Mouse (Mus musculus): Measurements from ENCODE around the gene Ggct. TPM values are rescaled to one million over a fixed set of nuclear protein-coding genes. Genes with fewer than 3 reads are reported as not detected.

Ggct gene
- polyA plus RNA-seq, 1 experiment, result 16.6 TPM

GRCm38 (mm10) chr6:54943292-54943691, 49.5 kb downstream of the Ggct start:
- no peak overlapping the region for H3K27ac ChIP-seq (ENCODE audit: insufficient read depth, low read length)
- TF ChIP-seq CTCF (IDR thresholded peaks at IDR 0.05; ENCODE audit: extremely low read depth, insufficient read depth, low read length) (no peak), POLR2A (IDR thresholded peaks at IDR 0.05; ENCODE audit: extremely low read depth, insufficient read depth, low read length) (no peak)
- H3K4me1 ChIP-seq (ENCODE audit: control insufficient read depth, insufficient read depth, low read length), result no peaks in the 10 kb centered on the region
- H3K4me3 ChIP-seq (ENCODE audit: insufficient read depth, low read length), result no peak overlapping the region

GRCm38 (mm10) chr6:54941149-54941548, 51.6 kb downstream of the Ggct start:
- Histone ChIP-seq H3K4me1 (ENCODE audit: control insufficient read depth, insufficient read depth, low read length) (no peaks in the 10 kb centered on the region), H3K27ac (ENCODE audit: insufficient read depth, low read length) (no peak overlapping the region), H3K4me3 (ENCODE audit: insufficient read depth, low read length) (no peak overlapping the region)
- TF ChIP-seq POLR2A (IDR thresholded peaks at IDR 0.05; ENCODE audit: extremely low read depth, insufficient read depth, low read length) (no peak), CTCF (IDR thresholded peaks at IDR 0.05; ENCODE audit: extremely low read depth, insufficient read depth, low read length) (no peak)

- no peaks in the 10 kb centered on the region for H3K4me1 ChIP-seq (ENCODE audit: control insufficient read depth, insufficient read depth, low read length)
- H3K27ac ChIP-seq (ENCODE audit: insufficient read depth, low read length), result no peak overlapping the region
- TF ChIP-seq POLR2A (IDR thresholded peaks at IDR 0.05; ENCODE audit: extremely low read depth, insufficient read depth, low read length) (no peak), CTCF (IDR thresholded peaks at IDR 0.05; ENCODE audit: extremely low read depth, insufficient read depth, low read length) (no peak)
- no peak overlapping the region for H3K4me3 ChIP-seq (ENCODE audit: insufficient read depth, low read length)
Observed at GRCm38 (mm10) chr6:54940126-54940525, 52.6 kb downstream of the Ggct start.

- H3K4me3 ChIP-seq (ENCODE audit: insufficient read depth, low read length), result no peak overlapping the region
- TF ChIP-seq POLR2A (IDR thresholded peaks at IDR 0.05; ENCODE audit: extremely low read depth, insufficient read depth, low read length), result no peak
- TF ChIP-seq CTCF (IDR thresholded peaks at IDR 0.05; ENCODE audit: extremely low read depth, insufficient read depth, low read length), result no peak
- no peak overlapping the region for H3K27ac ChIP-seq (ENCODE audit: insufficient read depth, low read length)
- H3K4me1 ChIP-seq (ENCODE audit: control insufficient read depth, insufficient read depth, low read length), result no peaks in the 10 kb centered on the region
Observed at GRCm38 (mm10) chr6:54939631-54940030, 53.1 kb downstream of the Ggct start.

GRCm38 (mm10) chr6:54936496-54936895, 56.3 kb downstream of the Ggct start:
- no peak for TF ChIP-seq CTCF (IDR thresholded peaks at IDR 0.05; ENCODE audit: extremely low read depth, insufficient read depth, low read length)
- no peak for TF ChIP-seq POLR2A (IDR thresholded peaks at IDR 0.05; ENCODE audit: extremely low read depth, insufficient read depth, low read length)
- no peak overlapping the region for H3K4me3 ChIP-seq (ENCODE audit: insufficient read depth, low read length)
- no peaks in the 10 kb centered on the region for H3K4me1 ChIP-seq (ENCODE audit: control insufficient read depth, insufficient read depth, low read length)
- H3K27ac ChIP-seq (ENCODE audit: insufficient read depth, low read length), result no peak overlapping the region

- TF ChIP-seq POLR2A (IDR thresholded peaks at IDR 0.05; ENCODE audit: extremely low read depth, insufficient read depth, low read length) (no peak), CTCF (IDR thresholded peaks at IDR 0.05; ENCODE audit: extremely low read depth, insufficient read depth, low read length) (no peak)
- no peaks in the 10 kb centered on the region for H3K4me1 ChIP-seq (ENCODE audit: control insufficient read depth, insufficient read depth, low read length)
- H3K27ac ChIP-seq (ENCODE audit: insufficient read depth, low read length), result no peak overlapping the region
- no peak overlapping the region for H3K4me3 ChIP-seq (ENCODE audit: insufficient read depth, low read length)
Observed at GRCm38 (mm10) chr6:54934930-54935329, 57.8 kb downstream of the Ggct start.

- Histone ChIP-seq H3K27ac (ENCODE audit: insufficient read depth, low read length) (no peak overlapping the region), H3K4me1 (ENCODE audit: control insufficient read depth, insufficient read depth, low read length) (no peaks in the 10 kb centered on the region), H3K4me3 (ENCODE audit: insufficient read depth, low read length) (no peak overlapping the region)
- TF ChIP-seq CTCF (IDR thresholded peaks at IDR 0.05; ENCODE audit: extremely low read depth, insufficient read depth, low read length) (no peak), POLR2A (IDR thresholded peaks at IDR 0.05; ENCODE audit: extremely low read depth, insufficient read depth, low read length) (no peak)
Observed at GRCm38 (mm10) chr6:54934313-54934712, 58.4 kb downstream of the Ggct start.

GRCm38 (mm10) chr6:54933866-54934265, 58.9 kb downstream of the Ggct start:
- H3K4me3 ChIP-seq (ENCODE audit: insufficient read depth, low read length), result no peak overlapping the region
- no peak overlapping the region for H3K27ac ChIP-seq (ENCODE audit: insufficient read depth, low read length)
- no peaks in the 10 kb centered on the region for H3K4me1 ChIP-seq (ENCODE audit: control insufficient read depth, insufficient read depth, low read length)
- TF ChIP-seq POLR2A (IDR thresholded peaks at IDR 0.05; ENCODE audit: extremely low read depth, insufficient read depth, low read length) (no peak), CTCF (IDR thresholded peaks at IDR 0.05; ENCODE audit: extremely low read depth, insufficient read depth, low read length) (no peak)

- no peak overlapping the region for H3K27ac ChIP-seq (ENCODE audit: insufficient read depth, low read length)
- H3K4me1 ChIP-seq (ENCODE audit: control insufficient read depth, insufficient read depth, low read length), result no peaks in the 10 kb centered on the region
- H3K4me3 ChIP-seq (ENCODE audit: insufficient read depth, low read length), result no peak overlapping the region
- TF ChIP-seq CTCF (IDR thresholded peaks at IDR 0.05; ENCODE audit: extremely low read depth, insufficient read depth, low read length) (no peak), POLR2A (IDR thresholded peaks at IDR 0.05; ENCODE audit: extremely low read depth, insufficient read depth, low read length) (no peak)
Observed at GRCm38 (mm10) chr6:54933216-54933615, 59.5 kb downstream of the Ggct start.

Other genes starting within 250 kb of the Ggct start
- 6.6 and 8.1 TPM in 2 replicates for gene Znrf2, start 176.0 kb downstream of the Ggct start, polyA plus RNA-seq (2012; rRNA removed)
- 6.0 and 6.4 TPM in 2 replicates for gene Nod1, start 20.3 kb downstream of the Ggct start, polyA plus RNA-seq (2012; rRNA removed)
- gene Gars, start 45.1 kb upstream of the Ggct start, polyA plus RNA-seq (2012; rRNA removed), result 96.8 and 99.2 TPM in 2 replicates
- 2.0 and 2.3 TPM in 2 replicates for gene Crhr2, start 140.1 kb upstream of the Ggct start, polyA plus RNA-seq (2012; rRNA removed)
- 3.5 TPM in 2 replicates for gene Inmt, start 182.1 kb upstream of the Ggct start, polyA plus RNA-seq (2012; rRNA removed)
- gene Mindy4, start 210.4 kb upstream of the Ggct start, polyA plus RNA-seq (2012; rRNA removed), result 7.2 and 9.9 TPM in 2 replicates

Measured in cortical plate, adult 2 months (tissue).